Mouse (Mus musculus) embryo, embryonic 10.5 days (tissue): ENCODE measurements around the gene Fgfr2.

Source experiments
- DNase-seq: peaks from one replicate; pipeline ENCODE4 v3.0.0-alpha.2; 2015; ENCODE audit warnings: low spot score

Gene Fgfr2

DNA sequence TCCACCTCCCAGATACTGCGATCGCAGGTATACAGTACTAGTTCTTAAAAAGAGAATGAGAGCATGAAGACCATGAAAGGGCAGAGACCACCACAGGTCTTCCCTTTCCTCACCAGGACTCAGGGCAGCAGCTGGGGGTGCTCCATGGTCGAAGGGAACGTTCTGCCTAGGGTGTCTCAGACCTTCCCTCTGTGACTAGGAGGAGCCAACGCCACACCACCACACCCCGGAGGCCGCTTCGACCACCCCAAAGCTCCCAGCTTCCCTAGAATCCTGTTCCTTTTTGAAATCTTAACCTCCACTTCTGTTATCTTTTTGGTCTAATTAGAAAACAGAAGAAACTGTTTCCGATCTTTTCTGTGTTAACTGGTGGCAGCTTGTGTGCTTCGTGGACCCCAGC, 347.2 kb downstream of the Fgfr2 start:
- DNase-seq, result no peak

DNA sequence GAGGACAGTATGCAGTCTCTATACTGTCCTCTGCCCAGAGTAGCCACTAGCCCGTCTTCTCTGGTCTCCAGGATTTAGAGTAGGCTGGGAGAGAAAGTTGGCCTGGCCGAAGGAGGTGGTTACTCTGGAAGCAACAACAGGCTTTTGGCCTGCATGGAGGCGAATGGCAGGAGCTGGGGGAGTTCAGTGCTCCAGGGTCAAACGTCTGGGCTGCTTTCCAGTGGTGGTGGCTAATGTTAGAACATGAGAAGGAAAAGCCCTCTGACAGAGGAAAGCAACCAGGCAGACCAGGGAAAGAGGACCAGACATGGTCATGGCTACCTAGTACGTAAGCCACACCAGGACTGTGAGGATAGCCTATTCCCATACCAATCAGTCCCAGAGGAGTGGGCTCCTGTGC, 347.8 kb downstream of the Fgfr2 start:
- DNase-seq, result no peak

DNA sequence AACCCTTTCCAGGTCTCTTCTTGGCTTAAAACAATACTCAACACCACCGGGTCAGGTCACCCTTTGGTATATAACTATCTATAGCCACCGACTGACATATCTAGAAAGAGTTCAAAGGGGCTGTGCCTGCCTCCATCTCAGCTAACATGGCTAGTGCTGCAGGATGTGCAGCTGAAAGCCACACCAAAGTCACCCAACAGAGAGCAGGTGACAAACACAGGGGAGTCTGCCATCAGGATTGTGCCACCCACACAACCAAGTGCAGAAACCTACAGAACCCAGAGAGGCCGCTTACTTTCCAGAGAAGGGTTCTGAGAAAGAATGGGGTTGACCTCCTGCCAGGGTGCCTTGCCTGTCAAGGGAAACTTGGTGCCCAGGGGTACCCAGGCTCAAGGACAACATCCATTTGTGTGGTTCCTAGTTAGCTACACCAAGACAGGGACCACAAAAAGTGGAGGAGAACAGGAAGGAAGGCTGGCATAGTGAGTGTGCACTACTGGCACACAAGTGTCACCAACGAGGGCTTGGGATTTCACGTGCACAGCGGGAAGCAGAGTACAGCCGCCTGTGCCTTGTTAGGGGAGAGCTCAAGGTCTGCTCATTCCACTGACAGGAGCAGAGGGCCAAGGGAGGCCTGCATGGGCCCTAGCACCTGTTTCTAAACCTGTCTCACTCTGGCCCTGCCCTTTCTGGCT, 350.0 kb downstream of the Fgfr2 start:
- DNase-seq, result no peak

DNA sequence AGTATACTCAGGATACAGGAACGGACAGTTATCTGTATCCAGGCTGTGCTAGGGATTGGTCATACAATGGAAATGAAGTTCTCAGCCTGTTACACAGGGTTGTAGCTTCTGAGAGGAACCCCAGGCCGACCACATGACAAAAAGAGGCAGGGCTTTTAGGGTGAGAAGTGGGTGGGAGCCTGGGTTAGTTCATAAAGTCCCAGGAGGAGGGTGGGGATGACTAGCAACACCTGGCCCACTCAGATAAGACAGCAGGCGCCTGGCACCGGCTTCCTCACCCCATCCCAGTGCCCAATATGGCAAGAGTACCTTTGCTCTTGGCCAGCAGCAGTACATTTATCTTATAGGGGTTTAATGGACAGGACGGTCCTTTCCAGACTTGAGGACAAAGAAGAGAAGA, 350.7 kb downstream of the Fgfr2 start:
- no peak for DNase-seq

DNA sequence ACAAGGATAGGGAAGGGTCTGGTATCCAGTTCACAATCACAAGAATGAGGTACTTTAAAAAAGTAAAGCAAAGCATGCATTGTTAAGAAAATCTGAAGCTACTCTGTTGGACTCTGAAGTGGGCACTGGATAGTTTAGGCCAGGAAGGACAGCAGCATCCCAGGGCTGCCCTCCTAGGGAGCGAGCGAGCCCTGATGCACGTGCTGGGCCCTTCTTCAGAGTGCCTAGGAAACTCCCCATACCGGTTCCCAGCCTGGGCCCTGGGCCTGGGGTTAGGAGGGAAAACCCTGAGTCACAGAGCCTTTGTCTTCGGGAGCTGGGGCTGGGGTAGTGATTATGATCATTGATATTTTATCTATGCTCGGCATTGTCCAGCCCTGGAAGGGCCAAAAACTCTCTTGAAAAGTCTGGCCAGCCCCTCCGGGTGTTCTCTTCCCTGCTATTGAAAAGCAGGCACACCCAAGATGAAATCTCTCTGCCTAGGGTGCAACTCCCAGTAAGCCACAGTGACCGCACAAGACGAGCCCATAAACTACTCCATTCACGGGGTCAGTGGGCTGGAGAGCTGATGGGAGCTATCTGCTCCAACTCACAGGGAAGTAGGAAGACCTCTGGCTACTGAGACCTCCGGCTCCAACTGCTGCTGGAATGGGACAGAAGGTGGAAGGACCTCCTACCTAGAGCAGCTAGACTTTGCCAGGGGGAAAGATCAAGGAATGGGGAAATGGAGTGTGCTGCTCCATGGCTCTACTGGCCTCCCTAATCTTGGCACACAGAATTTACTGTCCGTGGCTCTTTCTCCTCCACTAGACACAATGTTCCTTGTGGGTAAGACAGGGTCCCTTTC, 354.4 kb downstream of the Fgfr2 start:
- DNase-seq, result no peak

DNA sequence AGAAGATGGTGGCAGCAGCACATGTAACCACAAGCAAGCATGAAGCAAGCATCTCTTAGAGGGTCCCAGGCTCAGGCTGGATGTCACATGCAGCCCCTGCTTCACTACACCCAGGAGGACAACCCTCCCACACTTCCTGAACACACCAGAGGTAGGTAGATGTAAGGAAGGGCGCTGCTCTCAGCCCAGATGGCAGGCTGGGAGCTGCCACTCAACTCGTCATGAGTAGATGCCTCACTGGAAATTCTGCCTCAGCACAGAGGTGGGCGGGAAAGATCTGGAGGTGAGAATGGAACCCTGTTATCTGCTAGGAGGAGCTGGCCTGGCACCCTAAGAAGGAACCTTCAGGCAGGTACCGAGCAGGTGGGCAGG, 355.2 kb downstream of the Fgfr2 start:
- no peak for DNase-seq

DNA sequence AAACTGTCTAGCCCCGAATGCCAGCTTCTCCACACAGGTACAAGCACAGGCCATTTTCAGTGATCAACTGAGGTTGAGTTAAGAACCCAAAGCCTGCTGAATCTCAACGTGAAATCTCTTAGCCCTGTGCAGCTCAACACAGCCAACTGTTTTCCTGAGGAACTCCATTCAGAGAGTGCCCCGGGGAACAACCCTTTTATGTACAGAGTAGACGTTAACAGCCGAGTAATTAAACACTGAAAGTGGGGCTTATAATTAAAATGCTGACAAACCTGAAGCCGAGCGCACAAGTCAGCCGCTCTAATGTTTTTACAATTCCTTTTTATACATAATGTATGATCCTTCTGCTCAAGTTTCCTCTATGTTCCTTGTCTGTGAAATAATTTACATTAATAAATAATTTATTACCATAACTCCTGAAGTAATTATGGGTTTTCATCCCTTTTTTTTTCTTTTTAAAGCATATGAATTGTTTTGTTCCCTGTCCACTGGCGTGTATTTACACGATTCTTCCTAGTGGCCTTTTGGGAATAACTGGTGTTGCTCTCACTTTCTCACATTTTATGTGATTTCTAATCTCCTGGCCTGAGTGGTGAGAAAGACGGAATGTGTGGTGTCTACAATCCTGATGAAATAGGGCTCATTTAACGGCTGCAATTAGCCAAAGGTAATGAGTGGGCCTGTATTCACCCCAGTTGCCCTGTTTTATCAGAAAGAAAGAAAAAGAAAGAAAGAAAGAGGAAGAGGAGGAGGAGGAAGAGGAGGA, 355.7 kb downstream of the Fgfr2 start:
- DNase-seq, result peak; percentile 27

DNA sequence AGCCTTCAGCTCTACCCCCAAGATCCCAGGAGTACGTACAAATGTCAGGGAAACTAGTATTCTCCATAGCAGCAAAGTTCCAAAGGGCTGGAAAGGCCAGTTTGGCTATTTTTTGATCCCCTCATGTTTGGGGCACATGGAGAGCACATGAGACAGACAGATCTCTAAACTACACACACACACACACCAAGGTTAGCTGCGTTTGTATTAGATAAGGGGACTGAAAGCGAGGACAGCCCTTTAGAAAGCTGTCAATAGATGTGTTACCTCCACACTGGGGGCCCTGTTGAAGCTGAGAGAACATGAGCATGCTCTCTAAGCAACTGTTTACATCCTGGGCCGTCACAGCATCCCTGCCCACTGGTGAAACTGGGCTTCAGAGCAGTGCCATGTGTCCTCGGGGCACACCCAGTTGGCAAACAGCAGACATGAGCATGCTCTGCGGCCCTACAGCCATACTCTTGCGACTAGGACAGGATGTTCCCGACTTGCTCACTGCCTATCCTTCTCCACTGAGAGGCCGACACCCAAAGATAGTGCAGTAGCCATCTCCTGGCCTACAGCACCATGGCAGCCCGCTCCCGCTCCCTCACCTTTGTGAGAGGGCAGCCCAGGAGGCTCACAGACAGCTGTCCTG, 356.8 kb downstream of the Fgfr2 start:
- no peak for DNase-seq

DNA sequence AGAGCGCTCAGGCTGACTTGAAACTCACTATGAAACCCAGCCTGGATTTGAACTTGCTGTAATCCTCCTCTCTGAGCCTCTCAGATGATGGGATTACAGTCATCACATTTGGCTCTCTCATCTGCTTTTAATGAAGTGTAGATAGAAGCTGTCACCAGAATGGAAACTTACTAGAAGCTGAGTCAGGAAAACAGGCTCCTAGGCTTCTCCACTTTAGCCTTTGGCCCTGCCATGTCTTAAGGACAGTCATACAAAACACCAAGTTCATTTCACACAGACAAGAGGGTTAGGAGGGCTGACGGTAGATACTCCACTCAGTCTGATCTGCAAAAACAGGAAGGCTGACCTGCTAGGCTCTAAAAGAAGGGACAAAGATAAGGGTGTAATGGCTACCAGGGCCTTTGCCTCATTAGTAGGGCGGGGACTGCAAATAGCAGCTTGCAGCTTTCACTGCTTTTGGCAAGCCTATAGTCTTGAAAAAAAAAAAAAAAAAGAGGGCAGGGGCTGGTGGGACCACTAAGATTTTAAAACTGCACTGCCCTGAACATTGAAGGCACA, 357.4 kb downstream of the Fgfr2 start:
- no peak for DNase-seq

DNA sequence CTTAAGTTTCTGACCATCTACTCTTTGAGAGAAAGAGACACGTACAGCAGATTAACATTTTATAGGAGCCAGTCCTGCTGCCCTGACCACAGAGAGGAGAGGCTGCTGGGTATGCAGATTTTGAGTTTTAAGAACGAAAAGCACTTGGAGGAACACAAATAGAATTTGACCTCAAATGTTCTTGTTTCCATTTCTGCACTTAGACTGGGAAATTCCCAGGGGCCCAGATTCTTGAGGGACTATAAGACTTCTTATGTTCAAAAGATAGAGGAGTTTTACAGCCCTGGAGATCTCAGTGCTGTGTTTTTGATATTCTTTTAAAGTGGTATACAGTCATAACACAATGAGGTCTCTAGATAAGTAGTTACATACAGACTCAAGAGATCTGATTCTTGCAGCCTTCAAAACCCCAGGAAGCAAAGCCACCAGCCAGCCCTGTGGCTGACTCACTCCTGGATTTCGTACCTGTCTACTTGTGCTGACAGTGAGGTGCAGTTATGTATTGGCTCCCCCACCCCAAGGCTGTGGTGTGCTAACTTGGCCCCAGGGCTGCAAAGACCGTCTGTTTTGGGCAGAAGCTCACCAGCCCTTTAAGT, 358.2 kb downstream of the Fgfr2 start:
- no peak for DNase-seq

DNA sequence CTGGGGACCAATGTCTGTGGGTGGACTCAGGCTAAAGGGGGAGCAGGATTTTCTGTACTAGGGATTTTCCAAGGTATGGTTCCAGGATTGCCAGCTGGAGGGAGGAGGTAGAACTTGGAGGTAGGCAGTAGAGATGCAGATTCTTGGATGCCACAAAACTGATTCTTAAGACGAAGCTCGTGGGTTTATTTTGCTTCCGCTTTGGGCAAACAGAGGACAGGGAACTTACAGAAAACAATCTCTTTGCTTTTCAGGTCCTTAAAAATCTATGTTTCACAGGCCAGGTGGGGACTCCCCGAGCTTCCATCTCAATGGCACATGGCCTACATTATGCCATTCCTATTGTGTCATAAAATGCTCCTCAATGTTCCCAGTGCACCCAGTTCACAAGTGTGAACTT, 358.8 kb downstream of the Fgfr2 start:
- DNase-seq, result no peak

DNA sequence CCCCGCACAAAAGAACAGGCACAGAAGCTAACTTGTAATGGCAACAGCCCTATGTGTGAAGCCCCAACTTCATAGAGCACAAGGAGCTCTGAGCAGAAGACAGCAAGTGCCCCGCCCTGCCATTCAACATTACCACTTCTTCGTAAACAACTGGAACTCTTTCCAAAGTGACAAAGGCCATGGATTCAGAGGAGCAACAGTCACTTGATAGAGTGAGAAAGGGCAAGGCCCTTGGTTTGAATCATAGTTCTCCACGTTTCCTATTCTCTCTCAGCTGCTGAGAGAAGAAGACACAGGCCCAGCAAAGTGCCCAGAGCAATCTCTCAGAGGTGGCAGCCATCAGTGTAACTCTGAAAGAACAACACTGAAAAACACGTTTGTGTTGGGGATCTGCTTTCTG, 359.2 kb downstream of the Fgfr2 start:
- no peak for DNase-seq

DNA sequence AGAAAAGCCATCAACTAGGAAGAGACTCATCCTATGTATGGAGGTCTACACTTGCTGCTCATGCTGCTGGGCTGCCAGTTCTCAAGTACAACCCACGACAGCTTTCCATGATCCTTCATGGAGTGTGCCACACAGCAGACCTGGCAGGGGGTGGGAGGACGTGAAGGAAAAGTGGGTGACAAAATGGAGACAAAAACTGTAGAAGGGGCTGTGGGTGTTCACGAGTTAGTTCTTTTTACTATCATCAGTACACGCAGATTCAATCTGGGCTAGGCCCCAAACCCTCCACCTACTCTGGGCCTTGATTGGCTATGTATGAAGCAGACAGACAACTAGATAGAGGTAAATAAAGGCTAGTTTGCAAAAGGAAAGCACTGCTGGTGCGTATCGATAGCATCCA, 359.8 kb downstream of the Fgfr2 start:
- no peak for DNase-seq

DNA sequence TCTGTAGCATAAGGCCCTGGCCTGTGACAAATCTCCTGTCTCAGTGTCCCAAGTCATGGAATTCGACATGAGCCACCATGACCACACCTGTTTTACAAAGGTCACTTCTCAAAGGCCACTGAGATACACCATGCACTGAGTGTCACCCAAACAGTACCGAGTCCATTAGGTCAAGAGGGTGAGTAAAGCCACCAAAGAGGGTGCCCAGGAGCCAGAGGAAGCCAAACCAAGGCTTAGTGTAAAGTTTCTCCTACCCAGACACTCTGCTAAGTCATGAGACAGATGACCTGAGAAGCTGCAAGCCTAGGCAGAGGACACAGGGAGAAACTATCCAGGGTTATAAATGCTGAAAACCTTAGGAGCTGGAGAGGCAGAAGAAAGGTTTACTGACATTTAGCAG, 361.7 kb downstream of the Fgfr2 start:
- DNase-seq, result no peak

DNA sequence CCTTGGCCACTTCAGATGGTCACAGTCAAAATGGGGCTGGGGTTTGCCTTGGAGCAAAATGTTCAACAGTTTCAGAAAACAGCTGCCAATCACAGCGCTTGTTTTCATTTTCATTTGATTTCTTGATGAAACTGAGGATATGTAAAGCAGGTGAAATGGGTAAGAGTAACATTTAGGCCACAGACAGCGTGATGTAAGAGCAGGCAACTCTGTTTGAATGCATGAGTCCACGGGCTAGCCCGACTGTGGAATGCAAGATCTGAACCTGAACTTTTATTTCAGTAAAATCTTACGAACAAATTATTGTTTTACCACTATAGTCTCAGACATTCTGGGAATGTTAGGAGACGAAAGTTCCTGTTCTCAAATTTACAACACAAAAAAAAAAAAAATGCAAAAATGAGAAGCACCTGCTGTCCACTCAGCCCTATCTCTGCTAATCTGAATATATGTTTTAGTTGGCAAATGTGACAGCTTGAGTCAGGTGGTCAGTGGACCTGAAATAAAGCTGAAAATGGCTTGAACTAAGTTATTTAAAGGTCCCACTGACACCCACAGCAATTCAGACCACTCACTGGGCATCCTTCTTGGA, 362.5 kb downstream of the Fgfr2 start:
- no peak for DNase-seq

DNA sequence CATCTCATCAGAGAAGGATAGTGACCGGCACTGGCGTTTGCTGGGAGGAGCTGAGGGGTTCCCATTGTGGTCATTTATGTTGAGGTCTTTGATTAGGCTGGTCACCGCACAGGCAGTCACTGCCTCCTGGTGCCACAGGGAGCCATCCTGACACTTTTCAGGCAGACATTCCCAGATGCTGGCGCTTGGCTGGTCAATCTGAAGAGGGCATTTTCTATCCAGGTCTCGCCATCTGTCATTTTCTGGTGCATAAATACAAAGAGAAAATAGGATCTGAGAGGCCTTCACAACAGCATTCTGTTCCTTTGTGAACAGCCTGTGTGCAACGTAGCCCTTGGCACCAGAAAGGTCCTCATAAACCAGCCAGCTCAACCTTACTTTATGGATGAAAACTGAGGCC, 363.2 kb downstream of the Fgfr2 start:
- DNase-seq, result no peak

DNA sequence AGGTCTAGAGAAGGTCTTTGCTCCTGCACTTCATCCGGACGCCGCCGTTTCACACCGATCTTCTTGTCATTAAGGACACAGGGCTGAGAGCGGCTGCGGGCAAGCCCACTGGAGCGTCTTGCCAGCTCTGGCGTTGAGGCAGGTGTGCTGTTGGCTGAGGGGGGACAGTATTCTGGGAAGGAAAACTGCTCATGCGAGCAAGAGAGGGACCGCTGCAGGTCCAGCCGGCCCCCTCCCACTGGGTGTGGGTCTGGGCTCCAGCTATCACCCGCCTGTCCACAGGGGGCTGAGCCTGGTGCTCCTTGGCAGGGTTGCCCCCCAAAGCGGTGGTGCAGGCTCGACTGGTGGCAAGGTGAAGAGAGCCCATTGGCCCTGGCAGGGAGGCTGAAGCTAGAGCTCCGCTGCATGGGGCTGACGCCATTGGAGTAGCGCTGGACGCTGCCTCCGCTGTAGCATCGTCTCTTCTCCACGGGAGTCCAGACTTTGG, 363.7 kb downstream of the Fgfr2 start:
- DNase-seq, result no peak

DNA sequence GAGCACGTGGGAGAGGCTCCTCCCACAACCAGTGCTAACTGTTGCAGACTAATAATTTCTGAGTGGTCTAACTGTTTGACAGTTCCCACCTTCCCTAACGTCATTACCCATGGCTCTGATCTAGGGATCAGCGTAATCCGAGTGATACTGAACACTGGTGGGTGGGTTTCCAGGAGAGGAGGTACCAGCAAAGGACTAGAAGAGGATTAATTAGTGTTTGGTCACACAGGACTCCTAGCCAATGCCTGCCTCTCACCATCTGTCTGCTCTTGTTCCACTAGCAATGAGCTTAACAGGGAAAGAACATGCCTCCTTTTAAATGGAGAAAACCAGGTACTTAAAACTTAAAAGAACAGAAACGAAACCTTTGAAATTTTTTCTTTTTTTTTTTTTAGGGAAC, 364.3 kb downstream of the Fgfr2 start:
- DNase-seq, result no peak

DNA sequence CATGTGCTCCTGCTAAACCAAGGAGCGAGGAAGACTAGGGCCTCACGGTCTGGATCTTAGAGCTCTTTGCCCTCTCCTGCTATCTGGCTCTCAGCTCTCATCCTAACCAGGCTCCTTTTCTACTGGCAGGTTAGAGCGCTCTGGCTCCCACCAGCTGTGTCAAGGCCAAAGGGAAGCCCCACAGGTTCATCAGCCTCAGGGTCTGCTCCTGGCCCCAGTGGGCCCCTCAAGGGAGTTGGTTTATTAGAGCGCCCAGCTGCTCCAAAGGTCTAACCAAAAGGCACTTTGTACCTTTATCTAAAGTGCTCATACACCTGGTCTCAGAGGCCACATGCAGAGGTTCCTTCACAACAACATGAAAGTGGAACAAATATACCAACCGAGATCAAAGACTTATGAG, 366.8 kb downstream of the Fgfr2 start:
- no peak for DNase-seq

DNA sequence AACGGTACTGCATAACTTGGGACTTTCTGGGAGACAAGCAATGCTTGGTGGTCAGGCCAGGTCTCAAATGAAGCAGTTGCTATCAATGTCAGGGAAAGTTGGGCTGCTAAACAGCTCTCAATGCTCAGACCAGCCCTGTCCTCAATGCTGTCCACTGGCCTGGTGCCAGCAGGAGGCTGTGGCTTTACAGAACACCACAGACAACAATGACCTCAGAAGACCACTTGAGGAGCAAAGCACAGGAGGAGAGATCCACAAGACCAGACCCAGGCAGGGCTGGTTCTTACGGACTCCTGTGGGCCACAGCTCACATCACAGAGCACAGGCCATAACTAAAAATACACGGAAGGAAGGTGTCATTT, 368.8 kb downstream of the Fgfr2 start:
- DNase-seq, result no peak
